Mouse (Mus musculus) common myeloid progenitor, adult 5-6 weeks (primary cell): ENCODE measurements around the gene Slc4a1ap. TPM values are rescaled to one million over a fixed set of nuclear protein-coding genes. Genes with fewer than 3 reads are reported as not detected.
"Not testable (repeated sequence)": the region's sequence is repeated elsewhere in the genome, so short reads cannot be mapped to it uniquely, and the experiment has no call there.

Source experiments
- ATAC-seq: replicated peaks from 2 replicates; pipeline ENCODE4 v1.8.0; 2016; ENCODE audit warnings: low read depth, mild to moderate bottlenecking, moderate TSS enrichment, inconsistent platforms; ENCODE audit not compliant: poor library complexity, severe bottlenecking
- total RNA-seq: library from RNA; stranded (forward); fragments of 200-1000, 187-1606 nt; gene quantifications from 2 replicates; pipeline ENCODE4 v1.2.3, GENCODE M21; 2017

Slc4a1ap gene
- total RNA-seq, 1 experiment from 2014 or later: 61.4 TPM

DNA sequence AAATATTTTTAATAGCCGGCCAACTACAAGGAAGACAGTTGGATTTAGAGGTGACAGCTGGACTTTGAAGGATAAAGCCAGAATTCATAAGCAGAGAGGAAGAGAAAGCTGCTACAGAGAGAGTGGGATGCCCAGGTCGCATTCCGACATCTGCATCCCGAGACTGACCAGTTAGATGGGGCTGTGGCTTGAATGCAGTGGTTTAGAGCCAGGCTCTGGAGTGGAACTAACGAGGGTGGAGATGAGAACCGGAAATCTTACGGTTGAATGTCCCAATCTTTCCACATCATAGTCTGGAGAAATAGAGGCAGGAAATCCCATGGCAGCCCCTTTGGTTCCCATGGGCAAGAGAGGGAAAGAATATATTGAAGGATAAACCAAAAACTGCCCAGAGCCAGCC, 39.2 kb downstream of the Slc4a1ap start:
- no peak for ATAC-seq

DNA sequence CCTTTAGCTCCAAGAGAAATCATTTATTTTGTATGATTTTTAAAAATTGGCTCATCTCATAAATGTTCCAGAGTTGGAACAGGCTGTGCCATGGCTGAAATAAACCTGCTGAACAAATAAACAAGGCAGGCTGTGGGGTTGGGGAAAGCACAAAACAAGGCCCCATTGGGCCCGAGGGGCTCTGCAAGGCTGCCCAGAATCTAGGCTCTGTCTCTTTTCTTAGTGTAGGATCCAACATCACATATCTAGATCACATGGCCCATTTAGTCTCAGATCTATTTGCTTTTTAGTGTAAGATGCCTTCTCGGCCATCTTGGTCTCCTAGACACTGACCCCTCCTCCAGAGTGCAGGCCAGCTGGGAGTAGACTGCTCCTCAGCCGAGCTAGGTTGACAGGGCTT, 39.7 kb downstream of the Slc4a1ap start:
- no peak for ATAC-seq

DNA sequence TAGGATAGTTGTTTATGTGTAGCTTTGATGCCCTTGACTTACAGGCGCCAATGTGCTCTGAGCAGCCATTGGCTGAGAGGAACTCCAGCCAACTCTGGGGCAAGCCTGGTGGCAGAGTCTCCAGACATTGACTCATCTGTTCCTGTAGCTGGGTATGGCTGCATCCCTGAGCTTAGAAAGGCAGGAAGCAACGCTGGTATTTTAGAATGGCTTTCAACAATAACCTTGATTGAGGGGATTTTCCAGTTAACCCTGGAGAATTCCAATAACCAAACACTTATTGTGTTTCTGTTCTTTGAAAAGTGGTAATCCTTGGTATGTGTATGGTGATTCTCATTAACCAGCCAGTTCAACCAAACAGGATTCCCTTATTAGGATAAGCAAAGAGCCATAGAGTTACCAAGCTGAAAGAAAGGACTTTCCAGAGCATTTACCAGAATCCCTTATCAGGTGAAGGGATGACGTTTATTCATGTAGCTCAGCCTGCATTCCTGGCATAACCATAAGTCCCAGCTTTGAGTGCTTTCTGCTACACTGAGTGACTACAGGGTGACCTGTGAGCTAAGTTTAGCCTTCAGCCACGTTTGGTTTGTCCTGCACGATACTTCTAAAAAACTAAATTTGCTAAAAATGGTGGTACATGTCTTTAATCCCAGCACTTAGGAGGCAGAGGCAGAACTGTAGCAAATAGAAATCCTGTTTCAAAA, 41.3 kb downstream of the Slc4a1ap start:
- ATAC-seq: no peak

DNA sequence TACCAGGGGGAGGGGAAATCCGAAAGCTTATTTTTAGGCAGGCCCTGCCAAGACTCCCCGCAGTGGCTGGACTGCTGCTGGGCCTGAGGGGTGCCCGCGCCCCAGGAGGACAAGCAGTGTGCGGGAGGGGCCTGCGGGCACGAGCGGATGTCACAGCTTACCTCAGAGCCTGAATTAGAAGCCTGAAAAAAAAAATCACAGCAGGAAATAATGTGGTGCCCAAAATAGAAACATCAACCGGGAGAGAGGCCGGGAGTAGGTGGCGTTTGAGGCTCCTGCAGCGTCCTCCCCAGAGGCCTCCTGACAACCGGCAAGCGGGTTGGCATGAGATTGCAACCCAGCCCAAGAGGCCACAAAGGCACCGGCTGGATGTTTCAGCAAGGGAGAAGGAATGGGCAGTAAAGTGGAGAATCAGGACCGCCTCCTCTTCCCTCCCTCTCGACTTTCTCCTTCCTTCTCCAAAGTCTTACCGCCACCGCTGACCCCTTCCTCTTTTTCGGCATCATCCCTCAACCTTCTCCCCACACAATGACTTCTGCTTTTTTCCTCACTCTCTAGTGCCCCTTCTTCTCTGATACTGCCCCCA, 44.3 kb downstream of the Slc4a1ap start:
- ATAC-seq: peak; percentile 97

DNA sequence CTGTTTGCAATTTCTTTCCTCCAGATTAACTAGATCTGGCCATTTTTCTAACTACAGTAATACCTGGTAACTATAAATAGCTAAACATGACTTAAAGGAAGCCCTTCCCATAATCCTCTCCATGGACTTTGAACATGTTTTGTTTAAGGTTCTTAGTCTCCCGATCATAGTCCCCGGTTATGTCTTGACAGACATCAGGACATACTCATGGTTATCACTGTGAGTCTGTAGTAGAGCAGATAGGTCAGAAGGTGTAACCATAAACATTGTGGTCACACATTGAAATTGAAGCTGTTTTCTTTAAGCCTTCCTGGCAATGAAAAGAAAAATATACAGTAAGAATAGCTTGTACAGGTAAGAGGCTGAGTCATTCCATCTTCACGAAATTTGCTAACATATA, 46.9 kb downstream of the Slc4a1ap start:
- no peak for ATAC-seq

DNA sequence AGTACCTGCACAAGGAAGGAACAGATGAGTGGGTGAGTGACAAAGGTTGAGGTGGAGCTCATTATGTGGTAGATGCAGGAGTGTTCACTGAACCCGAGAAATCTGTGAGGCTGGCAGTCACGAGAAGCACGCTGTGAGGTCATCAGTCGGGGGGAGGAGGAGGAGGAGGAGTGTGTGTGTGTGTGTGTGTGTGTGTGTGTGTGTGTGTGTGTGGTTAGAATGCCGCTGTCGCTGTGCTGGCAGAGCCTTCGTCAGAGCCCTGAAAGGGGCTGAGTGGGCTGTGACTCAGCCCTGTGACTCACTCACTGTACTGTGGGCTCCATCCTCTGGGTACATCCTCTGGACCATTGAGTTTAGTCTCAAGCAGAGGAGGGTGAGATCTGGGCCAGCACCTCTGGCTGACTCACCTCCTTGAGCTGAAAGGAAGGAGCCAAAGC, 49.8 kb downstream of the Slc4a1ap start:
- ATAC-seq: peak; percentile 47; the same call in 1 of the 2 replicates

DNA sequence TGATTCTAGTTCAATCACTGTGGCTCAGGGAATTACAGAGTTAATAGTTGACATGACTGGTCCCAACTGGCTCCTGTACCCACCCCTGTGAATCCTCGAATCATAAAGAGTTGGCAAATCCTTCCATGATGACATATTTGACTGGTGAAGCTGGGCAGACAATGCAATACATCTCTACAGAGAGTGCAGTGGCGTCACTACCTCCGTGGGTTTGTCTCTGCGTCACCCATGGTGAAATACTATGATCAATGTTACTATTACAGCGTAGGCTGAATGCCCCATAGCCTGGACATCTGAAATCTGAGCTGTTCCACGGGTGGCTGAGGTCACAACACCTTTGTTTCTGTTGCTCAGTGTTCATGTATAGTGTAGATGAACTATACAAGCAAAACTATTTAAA, 54.5 kb downstream of the Slc4a1ap start:
- ATAC-seq: no peak

DNA sequence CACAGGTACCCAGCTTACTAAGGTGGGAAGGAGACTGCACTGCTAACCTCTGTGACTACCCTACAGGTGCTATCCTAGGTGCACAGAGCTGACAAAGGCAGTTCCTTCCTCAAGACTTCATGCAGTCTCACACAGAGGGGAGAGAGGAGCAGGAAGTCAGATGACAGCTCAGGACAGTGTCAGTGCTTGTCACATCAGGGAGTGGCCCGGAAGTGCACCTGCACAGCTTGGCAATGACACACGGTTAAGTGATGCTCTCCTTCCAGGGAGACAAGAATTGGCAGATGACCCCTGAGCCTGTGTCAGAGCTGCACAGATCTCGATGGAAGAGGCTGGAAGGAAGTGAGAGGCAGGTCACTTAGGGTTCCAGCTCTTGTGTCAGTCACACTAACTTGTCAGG, 55.1 kb downstream of the Slc4a1ap start:
- ATAC-seq: no peak

DNA sequence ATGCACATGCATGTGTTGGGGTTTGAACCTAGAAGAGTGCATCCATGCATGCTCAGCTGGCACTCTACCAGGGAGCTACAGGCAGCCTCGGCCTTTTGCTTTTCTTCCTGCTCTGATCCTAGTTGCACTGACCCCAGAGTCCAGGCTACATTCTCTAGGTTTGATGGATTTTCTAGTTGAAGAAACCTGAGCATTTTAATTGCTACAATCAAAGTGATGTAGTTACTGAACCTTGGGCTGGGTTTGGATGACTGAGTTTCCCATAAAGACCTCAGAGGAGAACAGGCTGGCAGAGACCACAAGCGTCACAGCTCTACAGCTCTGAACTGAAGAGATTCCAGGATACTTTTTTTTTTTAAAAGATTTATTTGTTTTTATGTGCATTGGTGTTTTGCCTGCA, 56.5 kb downstream of the Slc4a1ap start:
- ATAC-seq: no peak

DNA sequence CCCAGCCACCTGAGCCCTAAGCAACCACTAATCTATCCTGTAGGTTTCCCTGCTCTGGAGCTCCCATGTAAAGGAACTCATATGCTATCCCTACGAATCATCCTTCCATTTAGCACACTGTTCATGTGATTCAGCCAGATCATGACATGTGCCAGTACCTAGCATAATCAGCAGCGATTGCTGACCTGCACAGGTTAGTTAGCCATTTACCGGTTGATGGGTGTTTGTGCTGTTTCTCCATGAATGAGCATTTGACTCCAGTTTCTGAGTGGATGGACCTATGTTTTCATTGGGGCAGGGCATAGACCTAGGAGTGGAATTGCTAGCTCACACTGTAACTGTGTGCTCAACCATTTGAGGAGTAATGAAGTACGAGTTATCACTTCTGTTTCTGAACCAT, 58.7 kb downstream of the Slc4a1ap start:
- no peak for ATAC-seq

DNA sequence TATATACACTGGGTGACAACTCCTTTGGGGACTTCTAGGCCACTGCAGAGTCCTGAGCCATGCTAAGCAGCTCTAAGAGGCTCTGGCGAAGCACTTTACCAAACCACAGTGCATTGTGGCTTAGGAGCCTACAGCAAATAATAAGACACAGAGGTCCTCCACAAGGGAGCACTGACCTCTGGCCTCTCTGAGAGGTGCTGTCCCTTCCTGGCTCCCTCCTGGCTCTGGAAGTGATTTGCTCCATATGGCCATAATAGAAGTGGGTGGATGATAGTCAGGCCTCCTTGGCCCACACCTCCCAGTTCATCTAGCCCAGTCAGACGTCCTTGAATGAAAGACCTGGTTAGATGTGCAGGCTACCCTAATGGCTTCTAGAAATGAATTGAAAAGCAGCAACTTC, 61.2 kb downstream of the Slc4a1ap start:
- no peak for ATAC-seq

DNA sequence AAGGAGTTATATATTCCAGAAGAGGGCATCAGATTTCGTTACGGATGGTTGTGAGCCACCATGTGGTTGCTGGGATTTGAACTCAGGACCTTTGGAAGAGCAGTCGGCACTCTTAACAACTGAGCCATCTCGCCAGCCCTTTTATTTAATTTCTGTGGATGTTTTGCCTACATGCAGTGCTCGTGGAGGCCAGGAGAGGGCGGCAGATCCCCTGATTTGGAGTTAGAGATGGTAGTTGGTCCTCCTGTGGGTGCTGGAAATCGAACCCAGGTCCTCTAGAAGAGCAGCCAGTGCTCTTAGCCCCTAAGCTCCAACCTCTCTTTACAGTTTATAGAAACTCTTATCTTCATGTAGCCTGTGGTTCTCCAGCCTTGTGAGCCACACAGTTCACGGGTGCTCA, 61.9 kb downstream of the Slc4a1ap start:
- not testable (repeated sequence) for ATAC-seq

DNA sequence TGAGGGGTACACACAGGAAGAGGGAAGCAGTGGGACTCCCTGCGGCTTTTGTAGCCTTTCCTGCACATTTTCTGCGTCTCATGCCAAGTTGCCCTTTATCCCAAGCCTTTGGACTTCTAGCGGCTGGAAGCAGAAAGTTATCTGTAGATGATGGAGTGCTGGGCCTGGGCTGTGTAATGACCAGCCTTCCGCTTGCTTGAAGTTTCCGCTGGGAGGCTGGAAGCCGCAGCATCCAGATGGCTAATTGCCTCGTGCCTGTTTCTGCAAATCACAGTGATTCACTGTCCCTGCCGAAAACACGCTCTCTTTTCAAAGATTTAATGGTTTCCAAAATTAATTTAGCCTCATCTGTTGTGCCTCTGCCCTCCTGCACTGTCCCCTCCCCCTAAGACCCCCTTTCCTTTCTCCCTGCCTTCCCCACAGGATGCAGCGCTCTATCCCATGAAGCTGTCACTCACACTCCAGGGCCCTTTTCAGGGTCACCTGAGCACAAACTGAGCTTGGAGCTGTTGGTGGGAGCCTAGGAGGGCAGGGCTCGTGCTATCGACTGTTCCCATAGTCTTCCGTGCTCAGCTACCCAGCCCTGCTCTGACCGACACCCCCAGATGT, 63.0 kb downstream of the Slc4a1ap start:
- ATAC-seq: no peak

DNA sequence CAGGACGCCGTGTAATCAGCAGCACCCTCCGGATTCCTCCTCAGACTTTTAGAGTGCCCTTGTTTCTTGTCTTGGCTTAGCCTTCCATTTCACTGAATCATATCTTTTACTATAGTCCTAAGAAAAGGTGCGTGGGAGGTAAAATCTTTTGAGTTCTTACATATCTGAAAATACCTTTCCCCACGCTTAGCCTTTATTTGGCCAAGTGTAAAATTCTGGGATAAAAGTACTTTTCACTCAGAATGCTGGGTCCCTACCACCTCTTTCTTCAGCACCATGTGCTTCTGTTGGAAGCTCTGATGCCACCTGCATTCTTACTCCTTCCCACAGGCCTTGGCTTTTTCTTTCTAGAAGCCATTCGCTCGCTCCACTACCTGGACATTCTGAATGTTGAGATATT, 64.3 kb downstream of the Slc4a1ap start:
- no peak for ATAC-seq

DNA sequence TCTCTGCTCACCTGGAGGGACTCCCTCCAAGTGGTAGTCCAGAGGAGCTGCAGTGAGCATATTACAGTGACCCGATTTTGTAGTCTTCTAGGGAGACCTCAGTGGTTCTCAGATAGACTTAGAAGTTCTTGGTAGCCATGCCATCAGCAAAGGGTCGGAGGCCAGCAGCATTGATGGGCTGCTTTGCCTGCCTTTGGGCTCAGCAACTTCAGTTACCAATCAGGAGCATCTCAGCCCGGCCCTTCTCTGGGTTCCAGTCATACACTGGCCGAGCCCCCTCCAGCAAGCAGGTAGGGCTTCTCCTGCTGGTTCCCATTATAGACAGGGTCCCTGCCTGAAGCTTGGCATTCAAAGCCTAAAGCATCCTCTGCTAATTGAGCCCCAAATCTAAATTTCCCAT, 69.1 kb downstream of the Slc4a1ap start:
- no peak for ATAC-seq

DNA sequence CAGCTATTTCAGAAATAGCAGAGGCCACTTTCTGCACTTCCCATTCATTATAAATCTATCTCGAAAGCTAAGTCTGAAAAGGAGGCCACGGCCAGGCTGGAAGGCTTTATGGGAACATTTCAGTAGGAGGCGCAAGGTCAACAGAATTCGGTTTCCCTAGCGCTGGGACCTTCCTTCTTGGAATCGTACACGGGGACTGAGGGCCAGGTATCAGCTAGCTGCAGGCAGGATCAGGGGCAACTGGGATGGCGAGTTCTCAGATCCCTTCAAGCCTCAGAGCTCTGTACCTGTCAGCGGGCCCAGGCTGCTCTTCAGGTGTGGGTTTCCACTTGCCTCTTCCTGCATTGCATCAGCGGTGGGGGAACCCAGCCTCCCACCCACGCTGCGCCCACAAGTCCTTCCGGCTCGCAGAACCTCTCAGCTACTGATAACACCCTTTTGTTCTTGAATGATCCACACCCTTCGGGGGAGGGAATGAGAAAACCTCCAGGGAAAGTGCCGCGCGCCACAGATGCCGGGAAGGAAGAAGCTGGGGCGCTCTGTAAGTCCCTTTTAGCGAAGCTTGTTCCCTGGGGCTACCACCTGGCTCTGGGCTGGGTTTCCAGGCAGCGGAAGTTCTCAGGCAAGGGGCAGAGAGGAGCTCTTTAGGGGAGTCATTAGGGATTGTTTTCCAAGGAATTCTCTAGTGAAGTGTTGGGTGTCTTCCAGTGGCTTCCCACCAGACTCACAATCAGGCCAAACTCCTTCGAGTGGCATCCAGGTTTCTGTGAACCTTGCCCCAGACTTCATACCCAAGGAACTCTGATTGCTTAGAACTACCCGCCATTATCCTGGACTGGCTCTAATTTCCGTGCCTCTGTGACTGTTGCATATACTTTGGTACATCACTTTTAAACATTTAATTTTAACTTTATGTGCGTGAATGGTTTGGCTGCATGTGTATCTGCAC, 70.0 kb downstream of the Slc4a1ap start, which contains the start of gene Mrpl33:
Mrpl33 (plus strand) TSS at position 455 of the 949 bp plus-strand sequence.
- ATAC-seq: peak; percentile 85

DNA sequence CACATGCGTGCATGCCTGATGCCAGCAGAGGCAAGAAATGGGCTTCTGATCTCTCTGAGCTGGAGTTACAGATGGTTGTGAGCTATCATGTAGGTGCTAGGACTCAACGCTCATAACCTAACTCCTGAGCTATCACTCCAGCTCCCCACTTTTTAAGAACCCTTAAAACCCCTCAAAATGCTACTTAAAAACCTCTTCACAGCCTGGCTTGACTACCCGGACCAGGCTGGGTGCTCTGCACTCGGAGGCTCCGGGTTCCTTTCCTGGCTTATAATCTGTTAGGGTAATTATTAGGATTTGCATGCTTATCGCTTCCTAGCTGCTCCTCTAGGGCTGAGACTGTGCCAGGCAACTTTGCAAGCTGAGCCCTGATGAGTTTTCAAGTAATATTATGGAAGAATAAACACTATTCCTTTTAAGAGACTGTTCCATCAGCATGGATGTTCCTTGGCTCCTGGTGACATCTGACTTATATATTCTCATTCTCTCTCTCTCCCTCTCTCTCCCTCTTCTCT, 70.7 kb downstream of the Slc4a1ap start:
- no peak for ATAC-seq

DNA sequence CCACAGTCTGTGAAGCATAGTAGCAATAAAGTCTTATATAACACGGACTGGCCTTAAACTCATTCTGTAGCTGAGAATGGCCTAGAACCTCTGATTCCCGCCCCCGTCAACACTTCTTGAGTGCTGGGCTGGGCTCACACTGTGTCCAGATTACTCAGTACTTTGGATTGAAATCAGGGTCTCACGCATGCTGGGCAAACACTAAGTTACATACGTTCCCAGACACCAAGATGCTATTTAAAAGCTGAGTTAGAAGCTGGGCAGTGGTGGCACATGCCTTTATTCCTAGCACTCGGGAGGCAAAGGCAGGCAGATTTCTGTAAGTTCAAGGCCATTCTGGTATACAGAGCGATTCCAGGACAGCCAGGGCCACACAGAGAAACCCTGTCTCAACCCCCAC, 71.3 kb downstream of the Slc4a1ap start:
- no peak for ATAC-seq

DNA sequence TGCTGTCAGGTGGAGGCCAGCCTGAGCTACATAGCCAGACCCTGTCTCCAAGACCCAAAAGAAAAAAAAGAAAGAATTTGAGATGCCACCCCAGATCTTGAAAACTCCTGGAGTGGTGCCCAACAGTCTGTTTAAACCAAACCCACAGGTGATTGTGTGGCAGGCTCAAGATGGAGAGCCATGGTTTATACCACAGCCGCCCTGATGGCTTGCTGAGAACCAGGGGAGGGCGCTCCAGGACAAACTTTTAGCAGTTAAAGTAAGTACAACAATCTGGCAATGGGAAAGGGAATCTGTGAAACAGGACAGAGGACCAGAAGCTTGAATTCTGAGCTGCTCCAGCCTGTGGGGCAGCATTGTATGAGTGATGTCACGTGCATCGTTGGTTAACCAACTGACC, 71.8 kb downstream of the Slc4a1ap start:
- ATAC-seq: no peak

DNA sequence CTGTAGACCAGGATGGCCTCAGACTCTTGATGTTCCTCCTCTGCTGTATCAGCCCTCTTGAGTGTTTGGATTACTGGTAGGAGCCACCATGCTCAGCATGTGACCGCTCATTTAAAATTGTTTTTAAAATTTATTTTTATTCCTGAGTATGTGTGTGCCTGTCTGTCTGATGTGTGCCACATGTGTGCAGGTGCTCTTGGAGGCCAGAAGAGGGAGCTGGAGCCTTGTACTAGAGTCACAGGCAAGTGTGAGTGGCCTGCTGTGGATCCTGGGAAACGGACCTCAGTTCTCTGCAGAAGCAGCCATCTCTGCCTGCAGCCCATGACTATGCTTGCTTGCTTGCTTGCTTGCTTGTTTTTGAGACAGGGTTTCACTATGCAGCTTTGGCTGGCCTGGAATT, 72.4 kb downstream of the Slc4a1ap start:
- no peak for ATAC-seq
